Mouse (Mus musculus) bone marrow, adult 2 months (tissue): Measurements from ENCODE around the gene Naa80. TPM values are rescaled to one million over a fixed set of nuclear protein-coding genes. Genes with fewer than 3 reads are reported as not detected.
"Not testable (repeated sequence)": the region's sequence is repeated elsewhere in the genome, so short reads cannot be mapped to it uniquely, and the experiment has no call there.

Source experiments
- H3K27ac ChIP-seq: fragments of 200-500 bp; 2 replicates; pipeline ENCODE4 v1.5.1; 2012; ENCODE audit warnings: low read depth, mild to moderate bottlenecking, control low read depth, inconsistent platforms, low read length; ENCODE audit not compliant: control insufficient read depth, poor library complexity, insufficient read depth
- H3K4me1 ChIP-seq: fragments of 200-500 bp; 2 replicates; pipeline ENCODE4 v1.6.1; 2011; ENCODE audit warnings: low read length; ENCODE audit not compliant: control insufficient read depth, insufficient read depth
- H3K4me3 ChIP-seq: fragments of 200-500 bp; replicated peaks from 2 replicates; pipeline ENCODE3; 2011; ENCODE audit warnings: mild to moderate bottlenecking, low read depth, low read length, control low read depth; ENCODE audit not compliant: control insufficient read depth
- CTCF ChIP-seq: fragments of 200-500 bp; IDR thresholded peaks from 2 replicates; pipeline ENCODE4 v1.5.1; 2011; ENCODE audit warnings: low read length, control low read depth; ENCODE audit not compliant: control insufficient read depth, insufficient read depth
- POLR2A ChIP-seq: fragments of 200-500 bp; IDR thresholded peaks from 2 replicates; pipeline ENCODE4 v1.6.1; 2011; ENCODE audit warnings: low read depth, mild to moderate bottlenecking, control low read depth, low read length, borderline replicate concordance; ENCODE audit not compliant: control insufficient read depth
- WGBS: fragments of 180-500 bp; shearing (Covaris S2); methylation state at CpG from one replicate; pipeline ENCODE4 v1.1.7; 2018; 5-methylcytosine and 5-hydroxymethylcytosine counted together
- polyA plus RNA-seq: library from polyadenylated mRNA; stranded (reverse); fragments of >200 nt; gene quantifications from 2 replicates; pipeline ENCODE4 v1.2.4, GENCODE M21; 2011; ENCODE audit warnings: low replicate concordance; ENCODE audit not compliant: missing spikeins, insufficient read depth, insufficient read length

Gene Naa80
- polyA plus RNA-seq, 1 experiment: 34.9 TPM

DNA sequence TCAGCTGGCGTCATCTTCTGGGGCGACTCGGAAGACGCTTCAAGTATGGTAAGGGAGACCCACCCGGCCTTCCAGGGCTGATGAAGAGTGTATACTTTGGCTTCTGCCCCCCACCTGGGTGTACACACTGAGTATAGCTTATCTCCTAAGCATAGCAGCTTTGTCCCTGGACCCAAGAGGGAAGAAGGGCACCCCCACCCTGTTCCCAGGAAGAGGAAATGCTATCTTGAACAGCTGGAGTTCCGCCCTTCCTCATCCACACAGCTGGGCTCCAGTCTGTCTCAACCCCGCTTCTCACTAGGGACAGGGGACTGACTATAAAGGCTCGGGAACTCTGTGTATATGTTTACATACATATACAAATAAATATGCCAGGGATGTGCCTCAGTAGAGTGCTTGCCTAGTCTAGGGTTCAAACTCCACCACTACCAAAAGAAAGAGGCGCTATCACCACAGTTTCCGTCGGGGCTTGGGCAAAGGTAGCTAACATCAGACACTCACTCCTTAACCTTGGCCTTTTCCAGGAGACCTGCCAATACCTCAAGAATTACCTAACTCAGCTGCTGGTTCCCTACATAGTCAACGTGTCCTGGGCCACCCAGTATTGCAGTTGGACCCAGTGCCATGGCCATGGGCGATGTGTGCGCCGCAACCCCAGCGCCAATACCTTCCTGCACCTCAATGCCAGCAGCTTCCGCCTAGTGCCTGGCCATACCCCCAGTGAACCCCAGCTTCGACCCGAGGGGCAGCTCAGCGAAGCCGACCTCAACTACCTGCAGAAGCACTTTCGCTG lies 7.0 kb upstream of the Naa80 start:
- TF ChIP-seq POLR2A (no peak), CTCF (no peak)
- no peaks in the 10 kb centered on the region; the same call in 1 of the 2 replicates for H3K4me1 ChIP-seq
- no peak overlapping the region for H3K4me3 ChIP-seq
- 89% methylated on average over 22 of the region's 22 CpGs for WGBS
- peak overlapping the region; percentile 39 for H3K27ac ChIP-seq

- TF ChIP-seq CTCF (no peak), POLR2A (no peak)
- no peaks in the 10 kb centered on the region; the same call in 1 of the 2 replicates for H3K4me1 ChIP-seq
- WGBS: 91% methylated on average over 2 of the region's 2 CpGs
- H3K27ac ChIP-seq: no peak overlapping the region; the same call in 1 of the 2 replicates
- no peak overlapping the region for H3K4me3 ChIP-seq
Measured at GRCm38 (mm10) chr9:107572327-107572662, 6.4 kb upstream of the Naa80 start.

- not testable (repeated sequence) for H3K4me1 ChIP-seq
Measured at GRCm38 (mm10) chr9:107573774-107574173, 4.9 kb upstream of the Naa80 start.

GRCm38 (mm10) chr9:107575579-107576356 lies 2.9 kb upstream of the Naa80 start:
- H3K27ac ChIP-seq: no peak overlapping the region
- H3K4me1 ChIP-seq: no peaks in the 10 kb centered on the region; the same call in 1 of the 2 replicates
- 85% methylated on average over 14 of the region's 14 CpGs for WGBS

More at GRCm38 (mm10) chr9:107573774-107574173, 4.9 kb upstream of the Naa80 start:
- H3K4me3 ChIP-seq, H3K27ac ChIP-seq: not testable (repeated sequence)
- WGBS: 76% methylated on average over 6 of the region's 6 CpGs

DNA sequence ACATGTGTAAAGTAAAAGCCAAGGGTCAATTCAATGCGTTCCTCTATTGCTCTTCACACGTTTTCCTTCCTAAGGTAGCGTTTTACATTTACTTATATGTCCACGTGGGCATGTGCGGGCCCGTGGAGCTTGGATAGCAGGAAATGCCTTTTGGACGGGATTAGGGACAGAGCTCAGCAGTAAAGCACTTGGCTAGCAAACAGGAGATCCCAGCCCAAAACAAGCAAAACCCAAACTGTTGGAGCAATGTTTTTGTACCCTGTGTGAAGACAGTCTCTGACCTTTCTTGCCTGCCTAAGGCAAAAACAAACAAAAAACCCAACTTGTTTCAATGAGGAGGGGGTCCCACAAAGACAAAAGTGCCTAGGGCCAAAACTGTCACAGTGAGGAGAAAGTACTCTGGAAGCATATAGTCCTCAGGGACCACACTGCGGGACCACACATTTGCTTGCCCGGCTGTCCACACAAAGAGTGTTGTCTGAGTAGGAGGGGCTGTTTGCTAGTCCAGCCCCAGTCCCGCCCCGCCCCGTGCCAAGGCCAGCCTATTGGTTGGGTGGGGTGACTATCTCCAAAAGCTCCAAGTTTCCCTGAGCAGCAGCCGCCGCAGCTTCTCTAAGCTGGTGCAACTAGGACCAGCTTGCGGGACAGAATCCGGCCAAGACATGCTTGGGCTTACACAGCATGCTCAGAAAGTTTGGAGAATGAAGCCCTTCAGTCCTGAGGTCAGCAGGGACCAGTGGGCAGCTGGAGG lies 2.2 kb upstream of the Naa80 start, which contains the start of gene Hyal1:
Hyal1 (plus strand) TSS at position 571 of the 751 bp plus-strand sequence.
- TF ChIP-seq POLR2A: 0 out of 2 replicates have a peak, but pooled peaks have one; percentile 24
- TF ChIP-seq CTCF: no peak
- H3K4me3 ChIP-seq: peak within 1 kb of the TSS; percentile 45
- H3K27ac ChIP-seq: no peak within 1 kb of the TSS; the same call in 1 of the 2 replicates
- no peaks in the 10 kb centered on the region; the same call in 1 of the 2 replicates for H3K4me1 ChIP-seq
- WGBS: 41% methylated on average over 16 of the region's 16 CpGs

More at GRCm38 (mm10) chr9:107575579-107576356, 2.9 kb upstream of the Naa80 start:
- no peak overlapping the region for H3K4me3 ChIP-seq
- no peak for TF ChIP-seq POLR2A
- TF ChIP-seq CTCF: no peak

- Histone ChIP-seq H3K4me3 (no peak overlapping the region), H3K4me1 (no peaks in the 10 kb centered on the region; the same call in 1 of the 2 replicates), H3K27ac (no peak overlapping the region)
- no peak for TF ChIP-seq CTCF
- TF ChIP-seq POLR2A: no peak
- WGBS: 94% methylated on average over 10 of the region's 10 CpGs
Measured at GRCm38 (mm10) chr9:107577871-107578270, 816 bp upstream of the Naa80 start.

DNA sequence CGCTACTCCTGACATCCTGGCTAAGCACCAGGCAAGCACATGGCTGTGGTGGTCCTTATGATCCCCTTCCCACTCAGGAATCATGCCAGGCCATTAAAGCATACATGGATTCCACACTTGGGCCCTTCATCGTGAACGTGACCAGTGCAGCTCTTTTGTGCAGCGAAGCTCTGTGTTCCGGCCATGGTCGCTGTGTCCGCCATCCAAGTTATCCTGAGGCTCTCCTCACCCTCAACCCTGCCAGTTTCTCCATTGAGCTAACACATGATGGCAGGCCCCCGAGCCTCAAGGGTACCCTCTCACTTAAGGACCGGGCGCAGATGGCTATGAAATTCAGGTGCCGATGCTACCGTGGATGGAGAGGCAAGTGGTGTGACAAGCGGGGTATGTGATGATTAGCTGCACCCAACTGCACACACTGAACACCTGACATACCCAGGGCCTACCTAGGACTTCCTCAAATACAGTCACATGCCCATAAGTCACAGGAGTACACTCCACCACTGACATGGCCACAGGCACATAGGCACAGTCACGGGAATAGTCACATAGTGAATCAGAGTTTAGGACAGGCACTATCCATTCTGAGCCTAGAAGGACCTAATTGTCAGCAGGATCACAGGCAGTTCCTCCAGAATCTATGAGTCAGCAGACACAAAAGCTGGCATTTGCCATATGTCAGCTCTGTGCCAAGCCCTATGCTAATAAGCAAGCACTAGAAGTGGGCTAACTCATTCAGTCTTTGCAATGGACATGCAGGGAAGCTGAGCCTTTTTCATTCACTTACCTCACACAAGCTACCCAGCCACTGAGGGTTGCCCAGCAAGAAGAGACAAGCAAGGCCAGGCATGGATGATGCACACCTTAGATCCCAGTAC lies 575 bp downstream of the Naa80 start:
- Histone ChIP-seq H3K4me3 (no peak overlapping the region), H3K27ac (no peak overlapping the region), H3K4me1 (no peaks in the 10 kb centered on the region; the same call in 1 of the 2 replicates)
- TF ChIP-seq POLR2A (no peak), CTCF (no peak)
- 90% methylated on average over 14 of the region's 14 CpGs for WGBS
